Mouse (Mus musculus) small intestine, adult 2 months (tissue): ENCODE results near the gene Slc32a1. TPM values are rescaled to one million over a fixed set of nuclear protein-coding genes. Genes with fewer than 3 reads are reported as not detected.

ENCODE experiments used
- H3K27ac ChIP-seq: fragments of 200-500 bp; 2 replicates; pipeline ENCODE4 v1.5.1; 2012; ENCODE audit warnings: low read depth, low read length, control low read depth, inconsistent platforms; ENCODE audit not compliant: insufficient read depth
- H3K27me3 ChIP-seq: fragments of 200-500 bp; 2 replicates; pipeline ENCODE4 v1.6.1; 2012; ENCODE audit warnings: mild to moderate bottlenecking, moderate library complexity, low read length, inconsistent platforms; ENCODE audit not compliant: control insufficient read depth, insufficient read depth
- H3K36me3 ChIP-seq: fragments of 200-500 bp; 2 replicates; pipeline ENCODE4 v1.6.1; 2012; ENCODE audit warnings: mild to moderate bottlenecking, low read length, control low read depth, inconsistent platforms; ENCODE audit not compliant: control insufficient read depth, insufficient read depth
- H3K4me1 ChIP-seq: fragments of 200-500 bp; 2 replicates; pipeline ENCODE4 v1.6.1; 2012; ENCODE audit warnings: low read length, inconsistent platforms, mixed read lengths; ENCODE audit not compliant: control insufficient read depth, insufficient read depth, insufficient read length
- H3K4me3 ChIP-seq: fragments of 200-500 bp; 2 replicates; pipeline ENCODE4 v1.5.1; 2012; ENCODE audit warnings: low read depth, mild to moderate bottlenecking, control low read depth, inconsistent platforms, low read length, moderate library complexity
- CTCF ChIP-seq: fragments of 200-500 bp; IDR thresholded peaks from 2 replicates; pipeline ENCODE4 v1.5.1; 2012; ENCODE audit warnings: low read depth, mild to moderate bottlenecking, control low read depth, inconsistent platforms, low read length, moderate library complexity, mixed read lengths; ENCODE audit not compliant: insufficient replicate concordance, insufficient read length; ENCODE audit errors: extremely low read depth
- POLR2A ChIP-seq: fragments of 200-500 bp; IDR thresholded peaks from 2 replicates; pipeline ENCODE4 v1.6.1; 2012; ENCODE audit warnings: low read depth, mild to moderate bottlenecking, control low read depth, inconsistent platforms, low read length, moderate library complexity
- WGBS: fragments of 180-500 bp; shearing (Covaris S2); methylation state at CpG from one replicate; pipeline ENCODE4 v1.1.7; 2018; 5-methylcytosine and 5-hydroxymethylcytosine counted together
- polyA plus RNA-seq: library from polyadenylated mRNA; depleted of rRNA; stranded (reverse); fragments of >200 nt; gene quantifications from 2 replicates; pipeline ENCODE4 v1.2.3, GENCODE M21; 2012

Gene Slc32a1
- polyA plus RNA-seq, 1 experiment: not detected

DNA sequence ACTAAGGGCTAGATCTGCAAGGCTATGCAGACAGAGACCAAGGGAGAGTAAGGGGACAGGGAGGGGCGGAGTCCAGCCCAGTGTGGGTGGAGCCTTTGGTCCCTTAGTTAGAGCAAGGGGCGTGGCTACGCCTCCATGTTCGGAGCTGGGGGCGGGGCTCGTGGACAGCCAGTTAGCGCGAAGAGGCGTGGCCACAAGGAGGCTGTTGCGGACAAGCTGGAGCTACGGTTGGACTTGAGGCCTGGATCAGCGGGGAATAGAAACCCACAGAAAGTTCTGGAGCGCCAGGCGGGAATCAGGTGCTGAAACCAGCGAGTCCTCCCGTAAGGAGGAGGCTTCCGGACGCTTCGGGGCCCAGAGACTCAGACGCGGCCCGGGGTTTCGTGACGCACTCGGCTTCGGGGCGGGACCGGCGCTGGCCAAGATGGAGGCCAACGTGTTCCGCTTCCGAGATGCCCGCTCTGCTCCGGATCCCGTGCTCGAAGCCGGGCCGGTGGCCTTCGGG, 14.2 kb downstream of the Slc32a1 start, which contains the start of gene Actr5:
Gene Actr5 (plus strand): TSS at position 171 of the 505 bp plus-strand sequence.
- under 1% methylated on average over 39 of the region's 39 CpGs for WGBS
- H3K27ac ChIP-seq: peak within 1 kb of the TSS; percentile 88

DNA sequence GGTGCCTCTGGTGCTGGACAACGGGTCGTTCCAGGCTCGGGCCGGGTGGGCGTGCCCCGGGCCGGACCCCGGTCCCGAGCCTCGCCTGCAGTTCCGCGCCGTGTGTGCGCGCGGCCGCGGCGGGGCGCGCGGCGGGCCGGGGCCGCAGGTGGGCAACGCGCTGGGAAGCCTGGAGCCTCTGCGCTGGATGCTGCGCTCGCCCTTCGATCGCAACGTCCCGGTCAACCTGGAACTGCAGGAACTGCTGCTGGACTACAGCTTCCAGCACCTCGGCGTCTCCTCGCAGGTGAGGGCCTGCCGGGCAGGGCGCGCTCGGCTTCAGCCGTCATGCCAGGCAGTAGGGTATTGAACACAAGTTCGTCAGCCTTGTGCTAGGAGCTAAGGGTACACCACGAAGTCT, 14.7 kb downstream of the Slc32a1 start:
- no peak for TF ChIP-seq POLR2A
- TF ChIP-seq CTCF: no peak
- no peaks in the 10 kb centered on the region; the same call in 1 of the 2 replicates for H3K4me1 ChIP-seq
- peaks cover 20% of the 10 kb centered on the region for H3K36me3 ChIP-seq
- H3K27ac ChIP-seq: peak overlapping the region; percentile 88; the same call in 1 of the 2 replicates
- peak overlapping the region; percentile 84 for H3K4me3 ChIP-seq
- under 1% methylated on average over 44 of the region's 44 CpGs for WGBS
- peaks cover 2% of the 10 kb centered on the region; the same call in 1 of the 2 replicates for H3K27me3 ChIP-seq

More for the DNA sequence above, 14.2 kb downstream of the Slc32a1 start, which contains the start of gene Actr5:
- Histone ChIP-seq H3K27me3 (peaks cover 2% of the 10 kb centered on the region), H3K4me1 (no peaks in the 10 kb centered on the region; the same call in 1 of the 2 replicates), H3K36me3 (peaks cover 17% of the 10 kb centered on the region), H3K4me3 (peak within 1 kb of the TSS; percentile 84)
- TF ChIP-seq POLR2A (peak; percentile 77), CTCF (0 out of 2 replicates have a peak, but pooled peaks have one; percentile 10)

DNA sequence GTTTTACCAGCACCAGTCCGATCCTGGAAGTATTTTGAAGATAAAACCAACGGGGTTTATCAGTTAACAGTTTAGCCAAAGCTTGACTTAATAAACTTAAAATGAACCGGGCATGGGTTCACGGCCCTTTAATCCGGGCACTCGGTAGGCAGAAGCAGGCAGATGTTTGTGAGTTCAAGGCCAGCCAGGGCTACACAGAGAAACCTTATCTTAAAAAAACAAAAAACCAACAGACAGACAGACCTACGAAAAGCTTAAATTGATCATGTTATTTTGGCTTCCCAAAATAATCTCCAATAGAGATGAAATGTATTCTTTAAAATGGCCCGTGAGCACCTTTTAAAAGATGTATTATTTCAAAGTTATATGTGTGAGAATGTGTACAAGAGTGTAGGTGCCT, 15.1 kb downstream of the Slc32a1 start:
- no peak for TF ChIP-seq POLR2A
- TF ChIP-seq CTCF: no peak
- WGBS: 14% methylated on average over 8 of the region's 8 CpGs
- H3K4me3 ChIP-seq: peak overlapping the region; percentile 84
- H3K36me3 ChIP-seq: peaks cover 25% of the 10 kb centered on the region
- no peaks in the 10 kb centered on the region; the same call in 1 of the 2 replicates for H3K4me1 ChIP-seq
- H3K27me3 ChIP-seq: peaks cover 2% of the 10 kb centered on the region; the same call in 1 of the 2 replicates
- H3K27ac ChIP-seq: no peak overlapping the region

- Histone ChIP-seq H3K4me1 (no peaks in the 10 kb centered on the region; the same call in 1 of the 2 replicates), H3K27ac (no peak overlapping the region), H3K27me3 (no peaks in the 10 kb centered on the region), H3K36me3 (peaks cover 55% of the 10 kb centered on the region), H3K4me3 (no peak overlapping the region)
- 92% methylated on average over 3 of the region's 3 CpGs for WGBS
- TF ChIP-seq POLR2A (no peak), CTCF (no peak)
Observed at GRCm38 (mm10) chr2:158628858-158629257, 18.3 kb downstream of the Slc32a1 start.

DNA sequence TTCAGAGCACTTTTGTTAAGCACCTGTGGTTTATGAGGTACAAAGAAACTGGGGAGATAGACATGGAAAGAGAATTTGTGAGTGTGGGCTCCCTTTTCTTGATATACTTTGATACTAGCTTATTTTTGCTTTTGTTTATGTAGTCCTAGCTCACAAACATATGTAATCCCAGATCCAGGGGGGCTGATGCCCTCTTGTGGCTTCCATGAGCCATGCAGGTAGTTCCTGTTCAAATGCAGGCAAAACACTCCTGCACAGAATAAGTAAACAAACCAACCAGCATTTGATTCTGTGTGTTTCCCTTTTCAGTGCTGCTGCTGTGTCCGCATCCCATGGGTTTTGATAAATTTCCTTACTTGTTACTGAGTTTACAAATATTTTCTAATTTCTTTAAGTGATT, 18.8 kb downstream of the Slc32a1 start:
- Histone ChIP-seq H3K4me1 (no peaks in the 10 kb centered on the region; the same call in 1 of the 2 replicates), H3K27ac (no peak overlapping the region), H3K36me3 (peaks cover 55% of the 10 kb centered on the region), H3K4me3 (no peak overlapping the region), H3K27me3 (no peaks in the 10 kb centered on the region)
- TF ChIP-seq POLR2A (no peak), CTCF (peak; percentile 35; the same call in 1 of the 2 replicates)
- 77% methylated on average over 1 of the region's 1 CpGs for WGBS

GRCm38 (mm10) chr2:158631873-158632272, 21.3 kb downstream of the Slc32a1 start:
- no peaks in the 10 kb centered on the region for H3K4me1 ChIP-seq
- H3K27ac ChIP-seq: no peak overlapping the region
- TF ChIP-seq POLR2A: no peak
- no peaks in the 10 kb centered on the region for H3K27me3 ChIP-seq
- H3K36me3 ChIP-seq: peaks cover 78% of the 10 kb centered on the region
- WGBS: 94% methylated on average over 5 of the region's 5 CpGs
- no peak overlapping the region for H3K4me3 ChIP-seq

DNA sequence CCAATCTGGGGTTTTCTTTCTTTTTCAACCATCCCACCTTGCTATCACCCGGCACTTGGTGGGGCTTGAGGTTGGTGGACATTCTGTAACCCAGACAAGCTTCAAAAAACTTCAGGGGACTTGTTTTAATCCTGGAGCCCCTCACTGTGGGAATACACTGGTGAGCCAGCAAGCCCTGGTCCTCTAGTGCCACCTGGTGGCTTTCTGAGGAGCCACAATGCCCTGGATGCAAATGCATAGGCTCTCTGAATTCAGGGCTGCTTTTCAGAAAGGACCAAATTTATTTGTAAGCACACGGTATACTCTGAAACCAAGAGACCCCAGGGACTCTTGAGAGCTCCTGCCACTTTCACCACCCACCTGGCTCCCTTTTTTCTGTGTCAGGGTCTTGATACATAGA, 31.3 kb downstream of the Slc32a1 start:
- TF ChIP-seq CTCF: peak; percentile 95; the same call in 1 of the 2 replicates
- TF ChIP-seq POLR2A: no peak
- H3K4me3 ChIP-seq: no peak overlapping the region
- no peaks in the 10 kb centered on the region for H3K27me3 ChIP-seq
- 21% methylated on average over 2 of the region's 2 CpGs for WGBS
- H3K36me3 ChIP-seq: peaks cover 32% of the 10 kb centered on the region
- no peaks in the 10 kb centered on the region for H3K4me1 ChIP-seq
- H3K27ac ChIP-seq: no peak overlapping the region
